Mouse (Mus musculus): Measurements from ENCODE around the gene Ces1c.

Gene Ces1c

GRCm38 (mm10) chr8:93131233-93131980 lies at the start of gene Ces1c:
Gene Ces1c, minus strand, starts transcription at chr8:93131283.
- no peak for DNase-seq (ENCODE audit: low spot score in 2 of 2)

- DNase-seq (ENCODE audit: low spot score in 2 of 2), result no peak
These were observed 49.6 kb upstream of the Ces1c start for GRCm38 (mm10) chr8:93180581-93181129.

GRCm38 (mm10) chr8:93176593-93176992 lies 45.5 kb upstream of the Ces1c start:
- DNase-seq (ENCODE audit: low spot score in 2 of 2), result no peak

GRCm38 (mm10) chr8:93174554-93174953 lies 43.5 kb upstream of the Ces1c start:
- no peak for DNase-seq (ENCODE audit: low spot score in 2 of 2)

GRCm38 (mm10) chr8:93171846-93172590 lies 40.9 kb upstream of the Ces1c start:
- DNase-seq (ENCODE audit: low spot score in 2 of 2), result no peak

GRCm38 (mm10) chr8:93163363-93163762 lies 32.3 kb upstream of the Ces1c start:
- DNase-seq (ENCODE audit: low spot score in 2 of 2), result no peak

GRCm38 (mm10) chr8:93151401-93151800 lies 20.3 kb upstream of the Ces1c start:
- no peak for DNase-seq (ENCODE audit: low spot score in 2 of 2)

GRCm38 (mm10) chr8:93147331-93147730 lies 16.2 kb upstream of the Ces1c start:
- no peak for DNase-seq (ENCODE audit: low spot score in 2 of 2)

- peak in 1 of 2 experiments; percentile 8 for DNase-seq (ENCODE audit: low spot score in 2 of 2)
These were observed 9.6 kb upstream of the Ces1c start for GRCm38 (mm10) chr8:93140696-93141095.

GRCm38 (mm10) chr8:93132196-93132595 lies 1.1 kb upstream of the Ces1c start:
- no peak for DNase-seq (ENCODE audit: low spot score in 2 of 2)

GRCm38 (mm10) chr8:93126476-93126875 lies 4.6 kb downstream of the Ces1c start:
- DNase-seq (ENCODE audit: low spot score in 2 of 2), result no peak

- DNase-seq (ENCODE audit: low spot score in 2 of 2), result no peak
These were observed 9.1 kb downstream of the Ces1c start for GRCm38 (mm10) chr8:93122005-93122404.

GRCm38 (mm10) chr8:93095376-93095775 lies 35.7 kb downstream of the Ces1c start:
- DNase-seq (ENCODE audit: low spot score in 2 of 2), result peak in 1 of 2 experiments; percentile 14

- DNase-seq (ENCODE audit: low spot score in 2 of 2), result no peak
These were observed 39.8 kb downstream of the Ces1c start for GRCm38 (mm10) chr8:93091324-93091723.

GRCm38 (mm10) chr8:93088686-93089122 lies 42.4 kb downstream of the Ces1c start:
- no peak for DNase-seq (ENCODE audit: low spot score in 2 of 2)

GRCm38 (mm10) chr8:93088193-93088592 lies 42.9 kb downstream of the Ces1c start:
- no peak for DNase-seq (ENCODE audit: low spot score in 2 of 2)

GRCm38 (mm10) chr8:93079887-93080286 lies 51.2 kb downstream of the Ces1c start, which contains the start of gene Ces1b:
Gene Ces1b, minus strand, starts transcription at chr8:93080017.
- no peak for DNase-seq (ENCODE audit: low spot score in 2 of 2)

- DNase-seq (ENCODE audit: low spot score in 2 of 2), result no peak
These were observed 55.8 kb downstream of the Ces1c start for GRCm38 (mm10) chr8:93075251-93075650.

- no peak for DNase-seq (ENCODE audit: low spot score in 2 of 2)
These were observed 67.5 kb downstream of the Ces1c start for GRCm38 (mm10) chr8:93063416-93064117.

GRCm38 (mm10) chr8:93059185-93059584 lies 71.9 kb downstream of the Ces1c start:
- DNase-seq (ENCODE audit: low spot score in 2 of 2), result peak in 1 of 2 experiments; percentile 47

GRCm38 (mm10) chr8:93055238-93055637 lies 75.8 kb downstream of the Ces1c start:
- no peak for DNase-seq (ENCODE audit: low spot score in 2 of 2)
